Mouse (Mus musculus) layer of hippocampus, adult 11-12 months (tissue): ENCODE results near the gene C330007P06Rik.
A peak's percentile ranks its signal among the peaks of the same experiment; 100 is the strongest.

Experiments used
- DNase-seq: peaks from one replicate; pipeline ENCODE4 v3.0.0; 2022; ENCODE audit warnings: low spot score

Gene C330007P06Rik

DNA sequence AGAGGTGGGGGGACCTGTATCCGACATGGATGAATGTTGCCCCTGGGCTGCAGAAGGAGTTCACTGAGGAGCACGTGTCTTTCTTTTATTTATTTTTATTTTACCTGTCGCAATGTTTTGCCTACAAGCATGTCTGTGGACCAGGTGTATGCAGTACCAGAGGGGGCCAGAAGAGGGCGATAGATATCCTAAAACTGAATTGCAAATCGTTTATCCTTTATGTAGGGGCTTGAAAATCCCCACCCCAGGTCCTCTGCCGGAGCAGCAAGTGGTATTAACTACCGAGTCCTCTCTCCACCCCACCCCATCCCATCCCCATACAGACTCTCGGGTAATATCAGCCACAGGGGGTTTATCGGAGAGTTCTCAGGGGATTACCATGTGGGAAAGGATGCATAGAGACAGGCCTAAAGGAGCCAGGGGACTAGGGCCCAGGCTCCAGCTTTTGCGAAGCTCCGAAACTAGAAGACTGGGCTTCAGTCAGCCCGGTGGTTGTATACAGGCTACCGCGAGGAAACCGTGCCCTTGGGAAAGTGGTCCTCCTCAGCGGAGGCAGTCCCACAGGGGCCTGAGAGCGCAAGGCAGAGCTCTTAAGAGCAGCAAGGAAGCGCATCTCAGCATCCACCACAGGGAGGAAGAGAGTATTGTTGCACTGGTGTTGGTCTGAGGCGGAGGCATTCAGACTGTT is 40.4 kb downstream of the C330007P06Rik start:
- peak; percentile 65 for DNase-seq

DNA sequence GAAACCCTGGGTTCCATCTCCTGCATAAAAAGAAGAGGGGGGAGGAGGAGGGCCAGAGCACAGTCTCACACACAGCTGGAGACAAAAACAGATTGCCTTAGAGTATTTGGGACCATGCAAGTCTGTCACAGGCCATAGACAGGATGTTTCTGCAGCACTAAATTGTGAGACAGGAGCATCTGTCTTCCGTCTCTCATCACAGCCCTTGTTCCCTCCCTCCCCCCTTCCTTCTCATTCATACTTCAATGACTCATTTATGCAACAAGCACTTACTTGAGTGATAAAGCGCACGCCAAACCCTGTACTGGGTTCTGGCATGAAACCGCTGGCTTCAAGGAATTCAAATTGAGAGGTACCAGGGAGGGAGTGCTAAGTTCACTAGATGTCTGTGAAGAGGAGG is 42.3 kb downstream of the C330007P06Rik start:
- no peak for DNase-seq

DNA sequence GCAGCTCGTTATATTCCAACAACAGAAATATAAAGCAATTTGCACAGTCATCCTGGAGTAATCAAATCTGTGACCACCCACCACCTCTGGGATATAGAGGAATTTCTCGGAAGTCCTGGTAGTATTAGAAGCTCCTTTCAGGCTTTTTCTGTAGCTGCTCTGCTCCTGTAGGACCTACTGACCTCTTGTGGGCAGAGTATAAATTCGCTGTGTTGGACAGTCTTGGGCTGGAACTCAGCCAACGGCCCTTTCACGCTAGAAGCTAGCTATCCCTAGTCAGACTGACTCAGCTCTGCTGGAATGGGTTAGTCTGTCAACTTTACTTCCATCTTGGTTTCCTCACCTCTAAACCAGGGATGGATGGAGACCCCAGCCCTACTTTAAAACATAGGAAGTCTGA is 43.6 kb downstream of the C330007P06Rik start:
- no peak for DNase-seq

DNA sequence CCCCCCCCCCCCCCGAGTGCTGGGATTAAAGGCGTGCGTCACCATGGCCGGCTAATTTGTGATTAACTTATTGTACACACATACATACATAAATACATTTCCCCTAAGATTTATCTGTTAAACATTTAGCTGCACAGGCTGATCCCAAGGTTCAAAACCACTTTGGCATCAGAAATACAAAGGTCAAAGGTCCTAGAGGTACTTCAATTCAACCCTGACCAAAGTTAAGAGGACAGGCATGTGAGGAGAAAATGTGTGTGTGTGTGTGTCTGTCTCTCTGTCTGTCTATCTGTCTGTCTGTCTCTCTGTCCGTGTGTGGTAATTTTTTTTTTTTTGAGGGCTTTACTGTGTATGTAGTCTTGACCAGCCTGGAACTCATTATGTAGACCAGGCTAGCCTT is 47.0 kb downstream of the C330007P06Rik start:
- DNase-seq: no peak

DNA sequence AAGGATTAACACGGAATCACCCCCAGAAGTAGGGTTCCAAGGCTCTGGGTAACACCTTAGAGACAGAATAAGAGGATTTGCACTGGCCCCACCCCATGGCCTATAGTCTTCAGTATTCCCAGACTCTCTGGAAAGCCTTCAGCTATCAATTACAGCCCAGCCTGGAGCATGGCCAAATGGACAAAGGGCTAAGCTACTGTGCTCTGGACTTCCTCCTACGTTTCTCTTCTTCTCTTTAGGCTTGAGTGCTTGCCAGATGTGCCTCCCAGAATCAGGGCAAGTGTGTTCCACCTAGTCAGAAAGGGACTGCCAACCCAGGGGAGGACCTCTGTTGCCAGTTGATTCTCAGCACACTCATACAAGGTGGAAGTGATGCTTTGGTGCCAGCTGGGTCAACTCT is 48.9 kb downstream of the C330007P06Rik start:
- DNase-seq: no peak

DNA sequence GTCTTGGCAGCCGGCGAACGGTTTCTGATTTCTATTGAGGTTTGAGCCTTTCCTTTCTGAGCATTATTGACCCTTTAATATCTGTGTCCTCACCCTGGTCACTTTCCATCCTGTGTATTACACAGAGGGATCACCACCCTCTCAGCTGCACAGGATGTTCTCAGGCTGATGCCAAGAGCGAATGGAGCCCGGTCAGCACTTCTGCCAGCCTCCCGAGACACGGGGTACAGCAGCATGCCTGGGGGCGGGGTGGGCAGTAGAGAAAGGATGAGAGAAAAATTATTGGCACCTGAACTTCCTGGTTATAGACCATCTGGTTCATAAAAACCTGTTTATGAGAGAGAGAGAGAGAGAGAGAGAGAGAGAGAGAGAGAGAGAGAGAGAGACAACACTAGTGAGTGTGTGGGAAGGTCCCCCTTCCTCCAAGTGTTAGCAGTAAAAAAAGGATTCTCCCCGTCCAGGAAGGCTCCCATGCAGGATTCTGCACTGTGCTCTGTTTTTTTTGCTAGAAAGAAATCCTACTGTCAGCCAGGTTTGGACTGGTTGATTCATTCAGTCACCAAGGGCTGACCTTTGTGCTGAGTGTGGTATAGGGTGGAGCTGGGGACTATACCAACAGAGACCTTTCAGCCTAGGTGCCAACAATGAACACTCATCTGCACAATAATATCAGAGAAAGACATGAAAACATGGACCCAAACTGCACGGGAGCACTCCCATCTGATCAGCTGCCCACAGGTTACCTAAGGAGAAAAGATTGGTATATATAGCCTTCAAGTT is 49.8 kb downstream of the C330007P06Rik start:
- no peak for DNase-seq

DNA sequence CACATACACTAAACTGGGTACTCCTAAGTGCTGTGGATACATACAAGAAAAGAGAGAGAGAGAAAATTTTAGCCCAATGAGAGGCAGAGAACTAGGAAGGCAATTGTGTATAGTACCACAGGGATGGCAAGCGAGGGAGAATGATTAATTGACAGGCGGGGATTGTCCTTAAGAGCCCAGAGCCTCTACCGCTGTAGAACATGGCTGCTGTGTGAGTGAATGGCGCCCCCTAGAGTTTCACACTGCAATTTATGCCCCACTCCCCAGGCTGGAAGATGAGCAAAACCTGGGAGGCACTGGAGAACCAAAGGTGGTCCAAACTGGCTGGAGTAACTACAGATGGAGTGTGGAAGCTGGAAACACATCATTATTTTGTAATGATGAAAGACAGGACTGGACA is 53.7 kb downstream of the C330007P06Rik start:
- DNase-seq: peak; percentile 37

DNA sequence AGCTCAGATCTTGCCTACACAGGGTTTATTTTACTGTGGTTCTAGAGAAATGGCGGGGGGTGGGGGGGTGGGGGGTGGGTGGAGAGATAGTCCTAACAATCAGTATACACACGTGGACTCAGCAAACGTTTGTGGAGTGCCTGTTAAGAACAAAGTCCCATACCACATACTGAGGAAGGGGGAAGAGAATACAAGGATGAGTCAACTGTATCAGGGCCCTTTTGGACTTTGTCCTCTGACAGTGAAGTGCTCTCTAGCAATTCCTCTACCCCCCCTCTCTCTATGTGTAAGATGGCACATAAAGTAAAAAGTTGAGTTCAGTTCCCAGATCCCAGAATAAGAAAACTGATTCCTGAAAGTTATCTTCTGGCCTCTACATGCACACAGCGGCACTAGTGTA is 54.3 kb downstream of the C330007P06Rik start:
- DNase-seq: no peak

DNA sequence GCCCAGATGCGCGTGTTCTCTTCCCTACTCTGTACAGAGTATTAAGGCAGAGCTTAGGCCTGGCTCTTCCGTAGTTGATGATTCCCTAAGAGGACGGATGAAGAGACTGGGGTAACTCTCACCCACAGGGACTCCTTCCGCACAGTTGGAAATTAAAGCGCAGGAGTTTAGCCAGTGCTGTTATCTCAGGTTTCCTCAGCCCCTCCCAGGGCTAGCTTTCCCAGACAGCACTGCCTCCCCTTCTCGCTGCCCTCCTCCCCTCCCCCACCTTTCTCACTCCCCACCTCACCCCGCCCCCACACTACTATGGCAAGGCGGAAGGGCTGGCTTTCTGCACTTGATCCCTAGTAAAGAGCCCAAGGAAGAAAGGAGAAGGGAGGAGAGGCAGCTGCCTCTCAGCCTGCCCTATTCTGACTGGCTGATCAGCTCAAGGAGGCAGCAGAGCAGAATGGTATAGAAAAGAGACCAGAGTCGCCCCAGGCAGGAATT is 56.9 kb downstream of the C330007P06Rik start:
- DNase-seq: no peak

DNA sequence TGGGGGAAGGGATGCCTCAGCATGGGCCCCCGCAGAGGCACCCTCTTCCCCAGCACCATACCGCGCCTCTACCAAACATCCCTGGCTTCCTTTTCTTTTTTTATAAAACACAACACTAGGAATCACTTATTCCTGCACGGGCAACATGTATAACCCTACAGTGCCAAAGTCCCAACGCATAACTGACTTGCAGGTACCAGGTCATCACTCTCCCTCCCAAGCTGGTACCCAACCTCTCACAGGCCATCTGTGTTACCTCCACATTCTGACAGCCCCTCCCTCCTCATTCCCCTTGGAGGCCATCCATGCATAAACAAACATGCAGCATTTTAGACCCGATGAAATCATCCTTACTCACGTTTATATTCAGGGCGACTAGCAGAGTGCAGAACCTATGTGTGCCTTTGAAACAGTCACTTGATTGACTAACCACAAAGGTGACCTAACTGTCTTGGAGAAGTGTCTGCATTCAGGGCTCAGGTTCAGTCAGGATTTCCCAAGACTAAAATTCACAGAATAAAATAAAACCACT is 57.5 kb downstream of the C330007P06Rik start:
- no peak for DNase-seq

DNA sequence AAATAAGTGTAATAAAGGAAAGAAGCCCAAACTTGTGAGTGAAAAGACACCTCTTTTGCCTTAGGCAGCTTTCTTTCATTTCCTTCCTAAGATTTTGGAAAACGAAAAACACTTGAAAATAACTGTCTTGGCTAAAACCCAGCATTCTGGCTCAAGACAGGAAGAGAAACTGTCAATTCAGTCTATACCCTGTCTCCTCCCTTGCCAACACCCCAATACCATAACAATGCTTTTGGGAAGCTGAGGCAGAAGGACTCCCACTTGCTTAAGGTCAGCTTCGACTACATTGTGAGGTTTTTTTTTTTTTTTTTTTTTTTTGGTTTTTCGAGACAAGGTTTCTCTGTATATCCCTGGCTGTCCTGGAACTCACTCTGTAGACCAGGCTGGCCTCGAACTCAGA is 58.5 kb downstream of the C330007P06Rik start:
- DNase-seq: no peak

DNA sequence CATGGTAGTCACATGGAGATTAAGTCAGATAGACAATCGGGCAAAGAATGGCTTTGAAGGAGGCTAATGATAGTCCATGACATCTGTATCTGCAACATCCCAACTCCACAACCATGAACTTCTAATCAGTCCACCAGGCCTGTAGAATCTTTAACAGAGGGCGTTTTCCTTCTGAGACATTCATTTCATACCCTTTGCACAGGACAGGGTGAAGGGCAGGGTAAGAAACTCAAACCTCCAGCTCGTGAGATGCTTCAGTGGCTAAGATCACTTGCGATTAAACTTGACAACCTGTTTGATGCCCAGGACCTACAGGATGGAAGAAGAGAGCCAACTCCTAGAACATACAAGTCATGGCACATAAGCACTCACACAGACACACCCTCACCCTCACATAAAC is 58.9 kb downstream of the C330007P06Rik start:
- DNase-seq: no peak

DNA sequence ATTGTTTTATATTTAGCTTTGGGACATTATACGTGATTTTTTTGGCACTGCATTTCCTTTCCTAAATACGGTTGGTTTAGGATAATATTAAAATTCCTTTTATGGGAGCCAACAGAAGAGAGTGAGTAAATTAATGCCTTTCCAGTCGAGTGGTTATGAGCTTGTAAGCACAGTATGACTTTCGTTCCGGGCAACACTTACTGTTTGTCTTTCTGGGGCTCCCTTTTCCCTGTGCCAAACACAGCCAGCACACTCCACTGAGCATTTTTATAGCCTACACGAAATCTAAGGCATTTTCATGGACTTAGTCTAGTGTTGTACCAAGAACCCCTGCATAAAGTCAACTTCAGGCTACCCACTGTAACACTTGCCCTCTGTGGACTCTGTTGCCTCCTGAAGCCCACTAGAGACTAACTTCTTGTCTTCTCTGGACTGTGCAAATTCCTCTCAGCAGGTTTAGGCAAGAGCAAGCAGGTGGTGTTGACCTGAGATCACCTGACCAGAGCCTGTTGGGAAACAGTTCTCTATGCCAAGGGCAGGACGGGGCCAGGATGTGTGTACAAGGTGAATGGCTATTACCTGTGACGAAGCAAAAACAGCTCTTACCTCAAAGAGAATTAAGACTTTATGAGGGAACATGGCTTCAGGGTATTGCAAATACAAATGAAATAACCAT is 59.6 kb downstream of the C330007P06Rik start:
- no peak for DNase-seq

DNA sequence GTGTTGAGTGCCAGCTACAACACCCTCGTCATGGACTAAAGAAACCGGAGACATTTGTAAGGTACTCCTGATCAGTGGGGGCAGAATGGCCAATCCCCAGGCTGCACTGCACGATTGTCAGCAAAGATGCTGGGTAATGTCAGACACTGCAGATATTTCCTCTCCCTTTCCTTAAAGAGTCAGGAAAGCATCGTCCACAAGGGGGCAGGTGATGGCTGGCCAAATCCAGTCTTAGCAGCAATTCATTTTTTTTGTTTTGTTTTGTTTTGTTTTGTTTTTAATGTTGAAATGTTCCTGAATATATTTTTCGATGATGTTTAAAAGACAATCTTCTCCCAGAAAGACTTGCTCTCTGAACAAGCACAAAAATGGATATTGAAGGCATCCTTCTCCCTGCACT is 62.5 kb downstream of the C330007P06Rik start:
- no peak for DNase-seq

DNA sequence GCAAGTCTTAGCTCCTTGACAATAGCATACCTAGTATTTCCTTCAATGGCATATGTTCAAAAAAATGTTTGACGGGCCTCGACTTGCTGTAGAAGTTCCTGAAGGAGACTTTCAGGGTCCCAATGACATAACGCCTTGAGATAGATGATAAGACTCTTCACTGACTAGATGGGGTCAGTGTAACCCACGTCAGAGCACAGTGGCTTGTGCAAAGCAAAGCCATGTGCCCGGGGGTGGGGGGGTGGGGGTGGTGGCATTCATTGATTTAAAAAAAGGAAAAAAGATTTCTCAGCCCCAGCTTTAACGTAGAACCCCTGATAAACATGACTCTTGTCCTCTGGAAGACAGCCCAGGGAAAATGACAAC is 65.6 kb downstream of the C330007P06Rik start:
- DNase-seq: no peak

DNA sequence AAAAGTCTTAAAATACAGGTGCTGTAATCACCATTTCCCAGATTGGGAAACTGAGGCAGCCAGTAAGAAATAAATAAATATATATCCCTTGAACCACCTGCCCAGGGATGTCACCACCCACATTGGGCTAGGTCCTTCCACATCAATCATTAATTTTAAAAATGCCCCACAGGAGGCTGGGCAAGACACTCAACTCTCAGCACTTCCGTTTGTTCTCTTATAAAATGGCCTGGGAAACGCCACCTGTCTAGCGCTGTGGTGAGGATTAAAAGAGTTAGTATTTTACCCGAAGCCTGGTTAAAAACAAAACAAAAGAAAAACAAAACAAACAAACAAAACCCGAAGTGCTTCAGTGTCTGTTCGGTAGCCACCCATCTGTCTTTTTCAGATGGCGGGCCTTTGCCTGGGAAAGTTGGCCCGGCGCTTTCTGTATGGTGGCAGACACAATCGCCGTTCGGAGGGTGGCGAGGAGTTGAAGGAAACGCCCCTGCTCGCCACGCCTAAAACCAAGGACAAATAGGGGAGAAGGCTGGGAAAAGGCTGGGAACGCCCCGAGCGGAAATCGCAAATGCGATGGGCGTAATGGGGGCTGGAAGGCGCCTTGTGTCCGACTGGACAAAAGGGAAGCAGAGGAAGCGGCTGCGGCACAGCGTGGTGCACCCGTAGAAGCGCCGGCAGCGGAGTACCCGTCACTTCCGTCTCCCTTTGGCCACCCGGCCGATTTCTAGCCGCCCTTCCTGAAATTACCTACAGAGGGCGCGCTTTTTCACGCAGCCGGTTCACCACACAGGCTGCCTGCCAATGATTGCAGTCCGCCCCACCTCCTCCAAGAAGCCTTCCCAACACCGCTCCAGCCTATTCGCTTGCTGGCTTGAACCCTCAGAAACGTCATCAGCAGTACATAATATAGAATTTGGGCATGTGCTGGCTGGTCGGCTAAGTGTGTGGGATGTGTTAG is 66.3 kb downstream of the C330007P06Rik start:
- DNase-seq: peak; percentile 91

DNA sequence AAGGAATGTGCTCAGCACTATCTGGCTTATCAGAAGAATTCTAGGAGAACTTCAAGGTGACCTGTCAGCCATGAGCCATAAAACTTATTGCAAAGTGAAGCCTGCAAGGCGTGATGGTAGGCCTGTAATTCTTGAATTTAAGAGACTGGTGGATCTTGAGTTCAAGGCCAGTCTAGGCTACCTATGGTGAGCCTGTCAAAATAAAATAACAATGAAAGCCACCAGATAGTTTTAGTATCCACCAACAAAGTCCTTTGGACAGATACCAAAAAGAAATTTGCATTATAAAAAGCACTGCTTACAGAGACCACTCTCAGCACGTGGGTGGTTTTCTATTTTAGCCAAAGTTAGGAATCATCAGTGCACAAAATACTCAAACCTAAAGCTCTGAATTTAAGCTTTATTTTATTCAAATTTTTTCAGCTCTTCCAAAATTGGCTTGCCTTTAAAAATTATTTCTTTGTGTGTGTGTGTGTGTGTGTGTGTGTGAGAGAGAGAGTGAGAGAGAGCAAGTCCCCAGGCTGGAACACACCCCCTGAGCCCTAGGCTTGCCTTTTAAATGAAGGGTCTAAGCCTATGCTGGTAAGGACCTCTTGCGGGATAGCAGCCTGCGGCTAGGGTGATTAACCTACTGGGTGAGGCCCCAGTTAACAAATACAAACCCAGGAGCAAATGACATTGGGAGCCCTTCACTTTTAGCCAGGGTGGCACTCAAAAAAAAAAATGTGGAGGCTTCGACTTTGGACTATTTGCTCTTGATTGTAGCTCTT is 68.3 kb downstream of the C330007P06Rik start:
- DNase-seq: no peak

DNA sequence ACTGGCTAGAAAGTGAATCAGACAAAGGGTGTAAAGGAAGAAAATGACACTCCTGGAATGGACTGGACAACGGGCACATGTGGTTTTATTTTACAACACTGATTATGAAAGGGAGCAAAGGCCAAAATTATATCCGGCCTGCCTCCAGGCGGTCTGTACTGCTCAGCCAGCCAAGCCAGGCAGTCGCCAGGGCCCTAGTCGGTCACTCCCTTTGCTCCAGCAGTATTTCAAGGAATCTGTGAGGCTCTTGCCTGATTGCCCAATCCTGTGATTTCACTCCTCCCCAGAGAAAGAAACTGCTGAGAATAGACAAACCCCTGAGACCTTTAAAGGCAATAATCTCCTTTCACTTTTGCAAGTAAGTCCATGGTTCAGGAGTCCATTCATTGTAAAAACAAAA is 69.7 kb downstream of the C330007P06Rik start:
- no peak for DNase-seq

DNA sequence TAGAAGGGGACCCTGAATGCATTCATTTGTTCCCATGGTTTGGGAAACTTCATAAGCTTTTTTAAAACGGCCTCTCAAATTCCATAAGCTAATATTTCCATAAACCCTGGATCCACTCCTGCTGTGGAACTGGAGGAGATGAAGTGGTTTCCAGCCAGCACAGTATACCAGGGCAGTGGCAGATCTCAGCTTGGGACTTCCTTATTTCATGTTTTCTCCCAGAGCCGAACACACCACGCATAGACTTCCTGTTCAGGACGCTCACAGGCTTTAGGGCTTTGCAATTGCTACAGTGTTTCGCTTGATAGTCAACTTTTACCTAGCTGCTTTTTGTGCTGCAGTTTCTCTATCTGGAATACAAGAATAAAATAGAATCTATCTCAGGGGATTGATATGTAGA is 70.7 kb downstream of the C330007P06Rik start:
- DNase-seq: no peak

DNA sequence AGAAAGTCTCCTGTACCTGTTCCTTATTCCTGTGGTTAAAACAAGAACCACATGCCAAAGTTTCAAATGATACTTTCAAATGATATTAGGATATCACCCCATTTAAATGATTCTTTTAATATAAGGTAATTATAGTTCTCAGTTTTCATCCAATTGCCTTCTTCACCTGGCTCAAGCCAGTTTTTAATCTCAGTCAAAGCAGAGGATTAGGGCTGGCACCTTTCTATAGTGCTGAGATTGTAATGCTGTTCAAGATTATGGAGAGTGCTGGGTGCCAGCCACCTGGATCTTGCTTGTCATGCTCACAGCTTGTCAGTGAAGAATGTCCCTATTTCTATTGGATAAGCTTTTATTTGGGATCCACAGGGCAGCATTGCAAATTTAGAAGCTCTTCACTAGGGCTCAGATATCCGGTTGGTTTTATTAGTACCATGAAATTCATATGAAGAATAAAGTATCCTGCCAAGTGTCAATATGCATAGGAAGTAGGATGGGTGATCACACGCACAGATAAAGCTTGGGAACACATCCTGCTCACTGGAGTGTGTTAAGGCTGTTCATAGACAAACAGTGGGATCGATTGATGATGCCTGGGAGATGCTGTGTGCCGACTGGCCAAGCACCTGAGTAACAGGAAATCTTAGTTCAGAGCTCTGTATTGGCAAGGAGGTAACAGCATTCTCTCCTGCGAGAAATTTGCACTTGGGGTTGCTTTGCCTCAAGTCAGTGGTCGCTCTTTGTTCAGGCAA is 74.6 kb downstream of the C330007P06Rik start:
- no peak for DNase-seq
